ENCODE assay signal across 24 mouse cellular contexts in the genomic region with DNA sequence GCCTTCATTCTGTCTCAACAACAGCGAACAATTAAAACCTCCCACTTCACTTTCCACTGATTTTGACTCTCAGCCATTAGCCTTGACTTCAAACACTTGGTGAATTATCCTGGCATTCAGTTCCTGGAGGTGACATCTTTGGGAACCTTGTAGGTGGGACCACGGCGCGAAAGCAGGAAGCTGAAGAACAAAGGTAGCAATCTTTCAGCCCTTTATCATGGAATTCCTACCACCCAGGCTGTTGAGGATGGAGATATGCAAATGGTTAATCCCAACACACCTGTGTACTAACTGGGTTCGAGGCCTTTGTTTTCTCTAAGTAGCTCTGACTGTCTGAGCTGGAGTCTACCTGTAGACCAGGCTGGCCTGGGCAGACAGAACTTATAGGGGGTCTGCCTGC.
DNase-seq lines count a peak whose midpoint lies in the region; ATAC-seq and TF ChIP-seq lines count a peak whose summit lies in the region.
"Had no signal": no experiment of that assay in that cellular context is flagged by ENCODE, and none has a peak within 500 bp of the region (broad histone marks: within the 10 kb centered on the region; RNA-seq: fewer than 3 reads in every experiment).

No protein-coding gene starts in this region.

- DNase-seq in ES-E14 (ENCODE audit: low read depth, low spot score) (peak; percentile 86), WW6 (ENCODE audit: low read depth, low spot score) (peak; percentile 73)
- DNase-seq in left cerebral cortex, adult 2 months (ENCODE audit: extremely low spot score in 1 of 2, low spot score in 2 of 2): no peak
- DNase-seq in left cerebral cortex, postnatal 36 days (ENCODE audit: low spot score in 2 of 2): no peak
- DNase-seq: adrenal gland, adult 8-10 months; adrenal gland, postnatal 14 days; adrenal gland, postnatal 36 days; B cell, adult 2 months; cerebellum, adult 11-12 months; cerebellum, adult 2 months; cerebellum, adult 9-10 months; cerebellum, postnatal 10 days; cerebellum, postnatal 25 days had no signal

- H3K4me1 ChIP-seq in ES-Bruce4 (ENCODE audit: control insufficient read depth, insufficient read depth, low read length) (peaks cover 2% of the 10 kb centered on the region), ES-E14 (ENCODE audit: control insufficient read depth in 2 of 2, insufficient read depth in 2 of 2, low read length in 2 of 2, poor library complexity in 1 of 2) (peaks cover 18 to 25% of the 10 kb centered on the region in 2 experiments)

- H3K9me3 ChIP-seq in ES-Bruce4 (replicated peaks; ENCODE audit: control insufficient read depth, insufficient read depth, low read length, poor library complexity, severe bottlenecking): no peaks in the 10 kb centered on the region
- H3K9me3 ChIP-seq in ES-E14 (ENCODE audit: control insufficient read depth, insufficient read depth, low read depth, low read length): no peaks in the 10 kb centered on the region
- H3K9me3 ChIP-seq: embryonic facial prominence, embryonic 10.5 days; embryonic facial prominence, embryonic 12.5 days; forebrain, embryonic 10.5 days; forebrain, embryonic 12.5 days had no signal

- intact Hi-C loops in left cerebral cortex, adult 2 months (cut with DNase I): no loop called here
- intact Hi-C loops in left cerebral cortex, postnatal 36 days (cut with DNase I): no loop called here

- TF ChIP-seq POLR2A in ES-Bruce4 (IDR thresholded peaks at IDR 0.05; ENCODE audit: insufficient read depth, low read length): no peak

- H3K36me3 ChIP-seq in ES-Bruce4 (ENCODE audit: control insufficient read depth, insufficient read depth, low read length, poor library complexity, severe bottlenecking) (peaks cover 5% of the 10 kb centered on the region), ES-E14 (ENCODE audit: control insufficient read depth, insufficient read depth, low read length, poor library complexity, severe bottlenecking) (no peaks in the 10 kb centered on the region)
- H3K36me3 ChIP-seq: embryonic facial prominence, embryonic 10.5 days; embryonic facial prominence, embryonic 12.5 days; forebrain, embryonic 10.5 days; forebrain, embryonic 12.5 days had no signal

- peak; percentile 92 for TF ChIP-seq EP300 in ES-Bruce4 (IDR thresholded peaks at IDR 0.05; ENCODE audit: insufficient read depth, low read depth, low read length)

- in situ Hi-C loops in ES-E14 (cut with MboI; ENCODE audit: low sequenced_read_pairs in 2 of 2, unreplicated experiment in 2 of 2): no loop called here

- H3K9ac ChIP-seq in ES-Bruce4 (ENCODE audit: low read depth, poor library complexity, severe bottlenecking): no peak overlapping the region
- H3K9ac ChIP-seq in ES-E14 (ENCODE audit: insufficient read depth, low read depth, low read length, poor library complexity, severe bottlenecking): no peak overlapping the region
- H3K9ac ChIP-seq: embryonic facial prominence, embryonic 12.5 days; forebrain, embryonic 12.5 days had no signal

- no peaks in the 10 kb centered on the region for H3K27me3 ChIP-seq in ES-Bruce4 (ENCODE audit: control insufficient read depth, insufficient read depth, low read length, poor library complexity, severe bottlenecking)

- no peak for ATAC-seq in erythroblast, adult 5-6 weeks (replicated peaks; ENCODE audit: low FRiP score, poor library complexity, severe bottlenecking)
- ATAC-seq: activated CD4-positive, CD25-positive, alpha-beta regulatory T cell, adult 4 months; CD4-positive, CD25-positive, alpha-beta regulatory T cell, adult 4 months; forebrain, embryonic 14.5 days; forebrain, embryonic 16.5 days had no signal

- H3K27ac ChIP-seq in ES-Bruce4 (ENCODE audit: insufficient read depth, low read length) (peak overlapping the region; percentile 99), ES-E14 (ENCODE audit: insufficient read depth, low read depth, low read length, poor library complexity, severe bottlenecking) (peak overlapping the region; percentile 66; the same call in 1 of the 2 replicates)
- no peak overlapping the region for H3K27ac ChIP-seq in left cerebral cortex, adult 2 months
- H3K27ac ChIP-seq: embryonic facial prominence, embryonic 10.5 days; embryonic facial prominence, embryonic 12.5 days; forebrain, embryonic 10.5 days; forebrain, embryonic 12.5 days had no signal

- TF ChIP-seq CTCF in ES-Bruce4 (IDR thresholded peaks at IDR 0.05; ENCODE audit: low read depth, low read length): no peak
- no peak for TF ChIP-seq CTCF in left cerebral cortex, adult 2 months (IDR thresholded peaks at IDR 0.05)

- H3K4me3 ChIP-seq in ES-Bruce4 (ENCODE audit: low read depth, low read length) (no peak overlapping the region), ES-E14 (ENCODE audit: insufficient read depth in 1 of 2, low read depth in 1 of 2, low read length in 2 of 2, poor library complexity in 1 of 2, severe bottlenecking in 1 of 2) (no peak overlapping the region)
- no peak overlapping the region for H3K4me3 ChIP-seq in left cerebral cortex, adult 2 months
- H3K4me3 ChIP-seq: embryonic facial prominence, embryonic 10.5 days; embryonic facial prominence, embryonic 12.5 days; erythroblast, embryonic 14.5 days; forebrain, embryonic 10.5 days; forebrain, embryonic 12.5 days had no signal

TF ChIP-seq in ES-E14, 5 proteins besides CTCF, POLR2A, EP300 and RAD21:
- TF ChIP-seq MAFK (IDR thresholded peaks at IDR 0.05; ENCODE audit: insufficient read depth, low read depth, low read length) (no peak), CHD2 (IDR thresholded peaks at IDR 0.05; ENCODE audit: low read depth, low read length) (0 out of 2 replicates have a peak, but pooled peaks have one; percentile 57)

Comparison
In these comparisons a context has a peak if more than half of its experiments do, and no peak if none do; other contexts are left out.
1. DNase-seq: peak in ES-E14 (single experiment) and WW6 (single experiment); none in left cerebral cortex, adult 2 months (0 of 2) and left cerebral cortex, postnatal 36 days (0 of 2).